Mouse (Mus musculus): ENCODE measurements around the gene Gnai2.

- TF ChIP-seq CTCF (IDR thresholded peaks at IDR 0.05; ENCODE audit: low read depth) = no peak
- TF ChIP-seq EP300 (IDR thresholded peaks at IDR 0.05; ENCODE audit: low read depth) = no peak
Measured at GRCm38 (mm10) chr9:107650708-107651481, 15.7 kb upstream of the Gnai2 start.
